Mouse (Mus musculus) heart, embryonic 11.5 days (tissue): ENCODE measurements around the gene Sfi1. TPM values are rescaled to one million over a fixed set of nuclear protein-coding genes. Genes with fewer than 3 reads are reported as not detected.
A peak's percentile ranks its signal among the peaks of the same experiment; 100 is the strongest.
"Not testable (repeated sequence)": the region's sequence is repeated elsewhere in the genome, so short reads cannot be mapped to it uniquely, and the experiment has no call there.

ENCODE experiments used
- ATAC-seq: fragments of 200-750 bp; cut with Nextera tagmentation; replicated peaks from 2 replicates; pipeline ENCODE4 v1.8.0; 2017; ENCODE audit warnings: moderate library complexity; ENCODE audit not compliant: insufficient number of reproducible peaks, low FRiP score, low TSS enrichment
- H3K27ac ChIP-seq: fragments of 300-500 bp; sonication (generic); 2 replicates; pipeline ENCODE4 v1.5.1; 2014; ENCODE audit warnings: mild to moderate bottlenecking, low read depth, low read length
- H3K27me3 ChIP-seq: fragments of 300-500 bp; sonication (generic); 2 replicates; pipeline ENCODE4 v1.6.1; 2014; ENCODE audit warnings: mild to moderate bottlenecking, low read length, mixed read lengths; ENCODE audit not compliant: control insufficient read depth, insufficient read depth
- H3K36me3 ChIP-seq: fragments of 300-500 bp; sonication (generic); 2 replicates; pipeline ENCODE4 v1.6.1; 2014; ENCODE audit warnings: mild to moderate bottlenecking, low read length, moderate library complexity, mixed read lengths; ENCODE audit not compliant: control insufficient read depth, insufficient read depth
- H3K4me1 ChIP-seq: fragments of 300-500 bp; sonication (generic); 2 replicates; pipeline ENCODE4 v1.6.1; 2014; ENCODE audit warnings: low read length; ENCODE audit not compliant: control insufficient read depth, insufficient read depth
- H3K4me2 ChIP-seq: fragments of 300-500 bp; sonication (generic); 2 replicates; pipeline ENCODE4 v1.6.1; 2014; ENCODE audit warnings: mild to moderate bottlenecking, moderate library complexity
- H3K4me3 ChIP-seq: fragments of 300-500 bp; sonication (generic); 2 replicates; pipeline ENCODE4 v1.5.1; 2014; ENCODE audit warnings: low read depth, low read length
- H3K9ac ChIP-seq: fragments of 300-500 bp; sonication (generic); 2 replicates; pipeline ENCODE4 v1.6.1; 2014; ENCODE audit warnings: mild to moderate bottlenecking, low read depth, low read length, moderate library complexity
- H3K9me3 ChIP-seq: fragments of 300-500 bp; sonication (generic); replicated peaks from 2 replicates; pipeline ENCODE4 v1.6.1; 2016; ENCODE audit warnings: low read length; ENCODE audit not compliant: control insufficient read depth
- WGBS: fragments of 180-500 bp; shearing (Covaris S2); extraction: QIAGEN DNeasy Blood & Tissue Kit; methylation state at CpG from one replicate; pipeline ENCODE4 v1.1.7; 2014; ENCODE audit not compliant: insufficient replicate concordance; 5-methylcytosine and 5-hydroxymethylcytosine counted together
- polyA plus RNA-seq: library from polyadenylated mRNA; unstranded; fragments of >200 nt; fragmentation: Nextera tagmentation; extraction: Ambion mirVana; gene quantifications from 2 replicates; pipeline ENCODE4 v1.2.1, GENCODE M21; 2014

Gene Sfi1
- polyA plus RNA-seq, 1 experiment from 2014 or later: 8.6 TPM

- 64% methylated on average over 3 of the region's 3 CpGs for WGBS
- Histone ChIP-seq H3K27ac (no peak overlapping the region), H3K9ac (no peak overlapping the region), H3K4me2 (no peak overlapping the region), H3K27me3 (no peaks in the 10 kb centered on the region), H3K4me3 (no peak overlapping the region), H3K4me1 (no peaks in the 10 kb centered on the region), H3K36me3 (no peaks in the 10 kb centered on the region), H3K9me3 (peaks cover 3% of the 10 kb centered on the region)
- ATAC-seq: no peak
Observed at GRCm38 (mm10) chr11:3114403-3114802, 78.9 kb downstream of the Sfi1 start.

DNA sequence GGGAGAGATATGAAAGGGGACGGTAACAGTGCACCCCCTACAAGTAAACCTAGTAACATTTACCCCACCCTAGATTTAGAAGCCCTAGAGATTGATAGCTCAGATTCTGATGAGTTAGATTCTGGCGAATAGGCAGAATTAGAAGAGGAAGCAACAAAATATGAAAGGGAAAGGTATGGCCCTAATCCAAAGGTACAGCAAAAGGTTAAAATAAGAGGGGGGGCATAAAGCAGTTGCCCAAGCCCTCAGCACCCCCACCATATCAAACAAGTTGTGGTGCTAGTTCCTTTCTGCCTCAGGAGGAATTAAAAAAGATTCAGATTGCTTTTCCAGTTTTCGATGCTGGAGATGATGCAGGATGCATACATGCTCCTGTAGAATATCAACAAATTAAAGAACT, 87.1 kb downstream of the Sfi1 start:
- H3K9ac ChIP-seq: no peak overlapping the region
- WGBS: 67% methylated on average over 3 of the region's 3 CpGs
- no peak overlapping the region for H3K27ac ChIP-seq
- no peaks in the 10 kb centered on the region for H3K27me3 ChIP-seq
- H3K4me2 ChIP-seq: no peak overlapping the region
- no peaks in the 10 kb centered on the region for H3K4me1 ChIP-seq
- no peak for ATAC-seq
- H3K4me3 ChIP-seq: no peak overlapping the region
- no peaks in the 10 kb centered on the region for H3K36me3 ChIP-seq
- peaks cover 40% of the 10 kb centered on the region for H3K9me3 ChIP-seq

- Histone ChIP-seq H3K4me1 (no peaks in the 10 kb centered on the region), H3K9ac (no peak overlapping the region), H3K27me3 (no peaks in the 10 kb centered on the region), H3K4me3 (no peak overlapping the region), H3K4me2 (no peak overlapping the region), H3K27ac (no peak overlapping the region), H3K9me3 (peaks cover 44% of the 10 kb centered on the region), H3K36me3 (no peaks in the 10 kb centered on the region)
- WGBS: 87% methylated on average over 21 of the region's 21 CpGs
- no peak for ATAC-seq
Observed at GRCm38 (mm10) chr11:3105261-3105731, 88.0 kb downstream of the Sfi1 start.

GRCm38 (mm10) chr11:3104501-3105260, 88.6 kb downstream of the Sfi1 start:
- H3K36me3 ChIP-seq, ATAC-seq, H3K4me2 ChIP-seq, H3K4me1 ChIP-seq, H3K4me3 ChIP-seq, H3K9ac ChIP-seq, H3K27me3 ChIP-seq, H3K27ac ChIP-seq: not testable (repeated sequence)
- 79% methylated on average over 20 of the region's 20 CpGs for WGBS
- peaks cover 44% of the 10 kb centered on the region for H3K9me3 ChIP-seq

DNA sequence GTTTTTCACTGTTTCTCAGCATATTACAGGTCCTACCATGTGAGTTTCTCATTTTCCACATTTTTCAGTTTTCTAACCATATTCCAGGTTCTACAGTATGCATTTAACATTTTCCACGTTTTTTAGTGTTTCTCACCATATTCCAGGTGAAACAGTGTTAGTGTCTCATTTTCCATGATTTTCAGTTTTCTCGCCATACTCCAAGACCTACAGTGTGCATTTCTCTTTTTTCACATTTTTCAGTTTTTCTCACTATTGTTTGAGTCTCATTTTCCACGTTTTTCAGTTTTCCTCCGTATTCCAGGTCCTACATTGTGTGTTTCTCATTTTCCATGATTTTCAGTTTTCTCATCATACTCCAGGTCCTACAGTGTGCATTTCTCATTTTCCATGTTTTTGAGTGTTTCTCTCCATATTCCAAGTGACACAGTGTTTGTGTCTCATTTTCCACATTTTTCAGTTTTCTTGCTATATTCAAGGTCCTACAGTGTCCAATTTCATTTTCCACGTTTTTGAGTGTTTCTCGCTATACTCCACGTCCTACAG, 89.6 kb downstream of the Sfi1 start:
- Histone ChIP-seq H3K9ac (no peak overlapping the region), H3K9me3 (peaks cover 40% of the 10 kb centered on the region), H3K4me1 (no peaks in the 10 kb centered on the region), H3K36me3 (no peaks in the 10 kb centered on the region), H3K27ac (no peak overlapping the region), H3K4me3 (no peak overlapping the region), H3K4me2 (no peak overlapping the region), H3K27me3 (no peaks in the 10 kb centered on the region)
- WGBS: 73% methylated on average over 7 of the region's 7 CpGs
- peak; percentile 70 for ATAC-seq

DNA sequence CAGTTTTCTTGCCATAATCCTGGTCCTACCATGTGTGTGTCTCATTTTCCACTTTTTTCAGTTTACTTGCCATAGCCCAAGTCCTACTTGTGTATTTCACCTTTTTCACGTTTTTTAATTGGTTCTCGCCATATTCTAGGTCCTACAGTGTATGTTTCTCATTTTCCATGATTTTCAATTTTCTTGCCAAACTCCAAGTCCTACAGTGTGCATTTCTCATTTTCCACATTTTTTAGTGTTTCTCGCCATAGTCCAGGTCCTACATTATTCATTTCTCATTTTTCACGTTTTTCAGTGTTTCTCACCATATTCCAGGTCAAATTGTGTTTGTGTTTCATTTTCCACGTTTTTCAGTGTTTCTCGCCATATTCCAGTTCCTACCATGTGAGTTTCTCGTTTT, 90.6 kb downstream of the Sfi1 start:
- H3K36me3 ChIP-seq, H3K4me3 ChIP-seq, H3K27me3 ChIP-seq, H3K27ac ChIP-seq, H3K9ac ChIP-seq, ATAC-seq, H3K4me2 ChIP-seq, H3K4me1 ChIP-seq: not testable (repeated sequence)
- peaks cover 40% of the 10 kb centered on the region for H3K9me3 ChIP-seq
- 74% methylated on average over 7 of the region's 7 CpGs for WGBS

DNA sequence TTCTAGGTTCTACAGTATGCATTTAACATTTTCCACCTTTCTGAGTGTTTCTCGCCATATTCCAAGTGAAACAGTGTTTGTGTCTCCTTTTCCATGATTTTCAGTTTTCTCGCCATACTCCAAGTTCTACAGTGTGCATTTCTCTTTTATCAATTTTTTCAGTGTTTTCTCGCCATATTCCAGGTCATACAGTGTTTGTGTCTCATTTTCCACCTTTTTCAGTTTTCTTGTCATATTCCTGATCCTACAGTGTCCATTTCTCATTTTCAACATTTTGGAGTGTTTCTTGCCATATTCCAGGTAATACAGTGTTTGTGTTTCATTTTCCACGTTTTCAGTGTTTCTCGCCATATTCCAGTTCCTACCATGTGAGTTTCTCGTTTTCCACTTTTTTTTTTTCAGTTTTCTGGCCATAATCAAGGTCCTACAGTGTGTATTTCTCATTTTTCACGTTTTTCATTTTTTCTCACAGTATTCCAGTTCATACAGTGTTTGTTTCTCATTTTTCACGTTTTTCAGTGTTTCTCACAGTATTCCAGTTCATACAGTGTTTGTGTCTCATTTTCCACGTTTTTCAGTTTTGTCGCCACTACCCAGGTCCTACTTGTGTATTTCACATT, 91.3 kb downstream of the Sfi1 start:
- ATAC-seq: peak; percentile 63
- Histone ChIP-seq H3K9ac (no peak overlapping the region), H3K36me3 (no peaks in the 10 kb centered on the region), H3K27ac (no peak overlapping the region), H3K4me3 (no peak overlapping the region), H3K4me2 (no peak overlapping the region), H3K9me3 (peaks cover 40% of the 10 kb centered on the region), H3K4me1 (no peaks in the 10 kb centered on the region), H3K27me3 (no peaks in the 10 kb centered on the region)
- WGBS: 64% methylated on average over 10 of the region's 10 CpGs

DNA sequence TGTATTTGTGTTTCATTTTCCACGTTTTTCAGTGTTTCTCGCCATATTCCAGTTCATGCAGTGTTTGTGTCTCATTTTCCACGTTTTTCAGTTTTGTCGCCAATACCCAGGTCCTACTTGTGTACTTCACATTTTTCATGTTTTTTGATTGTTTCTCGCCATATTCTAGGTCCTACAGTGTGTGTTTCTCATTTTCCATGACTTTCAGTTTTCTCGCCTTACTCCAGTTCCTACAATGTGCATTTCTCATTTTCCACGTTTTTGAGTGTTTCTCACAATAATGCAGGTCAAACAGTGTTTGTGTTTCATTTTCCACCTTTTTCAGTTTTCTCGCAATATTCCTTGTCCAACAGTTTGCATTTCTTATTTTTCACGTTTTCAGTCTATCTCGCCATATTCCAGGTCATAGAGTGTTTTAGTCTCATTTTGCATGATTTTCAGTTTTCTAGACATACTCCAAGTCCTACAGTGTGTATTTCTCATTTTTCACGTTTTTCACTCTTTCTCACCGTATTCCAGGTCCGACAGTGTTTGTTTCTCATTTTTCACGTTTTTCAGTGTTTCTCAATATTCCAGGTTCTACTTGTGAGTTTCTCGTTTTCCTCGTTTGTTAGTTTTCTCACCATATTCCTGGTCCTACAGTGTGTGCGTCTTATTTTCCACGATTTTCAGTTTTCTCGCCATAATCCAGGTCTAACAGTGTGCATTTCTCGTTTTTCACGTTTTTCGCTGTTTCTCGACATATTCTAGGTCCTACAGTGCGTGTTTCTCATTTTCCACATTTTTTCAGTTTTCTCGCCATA, 92.0 kb downstream of the Sfi1 start:
- Histone ChIP-seq H3K9ac (no peak overlapping the region), H3K27me3 (no peaks in the 10 kb centered on the region), H3K4me1 (no peaks in the 10 kb centered on the region), H3K4me2 (no peak overlapping the region), H3K4me3 (no peak overlapping the region), H3K9me3 (peaks cover 40% of the 10 kb centered on the region), H3K27ac (no peak overlapping the region), H3K36me3 (no peaks in the 10 kb centered on the region)
- 77% methylated on average over 25 of the region's 25 CpGs for WGBS
- peak; percentile 55 for ATAC-seq
